In the genomic region with DNA sequence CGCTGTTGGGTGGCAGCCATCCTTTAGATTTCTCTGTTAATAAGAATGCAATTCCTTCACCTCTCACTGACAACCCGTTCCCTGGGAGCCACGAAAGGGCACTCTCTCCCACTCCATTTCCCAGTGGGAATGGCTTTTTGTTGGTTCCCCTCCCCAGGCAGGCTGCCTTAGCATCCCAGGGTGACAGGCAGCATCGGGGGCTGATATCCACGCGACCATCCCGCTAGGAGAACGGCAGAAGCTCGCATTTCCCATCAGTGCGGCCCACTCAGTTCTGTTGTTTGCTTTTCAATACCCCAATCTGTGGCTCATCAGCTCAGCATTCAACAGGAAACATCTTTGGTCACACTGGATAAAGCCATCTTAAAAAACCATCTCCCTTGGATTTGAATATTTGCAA, we compare ENCODE assay signal across 14 mouse cellular contexts.
"Had no signal": no experiment of that assay in that cellular context is flagged by ENCODE, and none has a peak within 500 bp of the region (broad histone marks: within the 10 kb centered on the region; RNA-seq: fewer than 3 reads in every experiment).

No protein-coding gene starts in this region.

- H3K4me1 ChIP-seq: lung, embryonic 15.5 days had no signal

- H3K27ac ChIP-seq: kidney, embryonic 15.5 days; limb, embryonic 12.5 days; liver, embryonic 13.5 days; lung, embryonic 15.5 days; macrophage had no signal

- H3K36me3 ChIP-seq: kidney, embryonic 15.5 days; limb, embryonic 12.5 days; liver, embryonic 13.5 days; lung, embryonic 15.5 days had no signal

- H3K4me3 ChIP-seq: kidney, embryonic 15.5 days; limb, embryonic 12.5 days; liver, embryonic 13.5 days; lung, embryonic 15.5 days; megakaryocyte, embryonic 14.5 days had no signal

- DNase-seq: kidney, adult 2 months; kidney, postnatal 14 days; liver; liver, embryonic 13.5 days; liver, postnatal 0 days; lung, postnatal 14 days; right cerebral cortex, adult 18-20 months; right cerebral cortex, postnatal 25 days; thymus, postnatal 4 days had no signal

- H3K9me3 ChIP-seq: kidney, embryonic 15.5 days; limb, embryonic 12.5 days; liver, embryonic 13.5 days; lung, embryonic 15.5 days; megakaryocyte, embryonic 14.5 days had no signal

- H3K9ac ChIP-seq: kidney, embryonic 15.5 days; limb, embryonic 12.5 days; liver, embryonic 13.5 days; liver, postnatal 0 days; lung, embryonic 15.5 days had no signal

- H3K27me3 ChIP-seq: kidney, embryonic 15.5 days; limb, embryonic 12.5 days; liver, embryonic 13.5 days; lung, embryonic 15.5 days; megakaryocyte, embryonic 14.5 days had no signal
